Mouse (Mus musculus): ENCODE measurements around the gene Smagp. TPM values are rescaled to one million over a fixed set of nuclear protein-coding genes. Genes with fewer than 3 reads are reported as not detected.
"Not testable (repeated sequence)": the region's sequence is repeated elsewhere in the genome, so short reads cannot be mapped to it uniquely, and the experiment has no call there.

Gene Smagp
- polyA plus RNA-seq, 1 experiment from 2014 or later = 3.7 TPM

DNA sequence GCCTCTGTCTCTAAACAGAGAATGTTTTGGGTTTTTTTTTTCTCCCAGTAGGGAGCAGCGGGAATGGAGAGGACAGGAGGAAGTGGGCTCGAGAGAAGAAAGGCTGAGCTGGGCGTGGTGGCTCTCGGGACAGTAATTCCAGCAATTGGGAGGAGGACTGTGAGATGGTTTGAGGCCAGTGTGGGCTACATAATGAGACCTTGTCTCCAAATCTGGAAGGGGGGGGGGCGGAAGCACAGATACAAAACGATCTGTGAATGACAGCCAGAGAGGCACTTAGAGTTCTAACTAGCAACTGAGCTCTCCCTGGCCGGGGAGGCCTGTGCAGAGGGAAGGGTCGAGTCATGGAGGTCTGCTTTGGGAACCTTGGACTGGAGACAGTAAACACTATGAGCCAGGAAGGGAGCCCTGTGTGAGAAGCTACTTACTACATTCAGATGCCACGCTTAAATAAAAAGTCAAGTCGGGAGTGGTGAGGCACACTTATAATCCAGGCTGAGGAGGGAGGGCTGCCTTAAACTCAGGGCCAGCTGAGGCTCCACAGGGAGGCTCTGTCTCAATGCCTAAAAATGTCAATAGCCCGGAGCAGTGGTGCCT lies 8.9 kb downstream of the Smagp start:
- H3K27ac ChIP-seq (ENCODE audit: low read depth, low read length) = no peak overlapping the region

DNA sequence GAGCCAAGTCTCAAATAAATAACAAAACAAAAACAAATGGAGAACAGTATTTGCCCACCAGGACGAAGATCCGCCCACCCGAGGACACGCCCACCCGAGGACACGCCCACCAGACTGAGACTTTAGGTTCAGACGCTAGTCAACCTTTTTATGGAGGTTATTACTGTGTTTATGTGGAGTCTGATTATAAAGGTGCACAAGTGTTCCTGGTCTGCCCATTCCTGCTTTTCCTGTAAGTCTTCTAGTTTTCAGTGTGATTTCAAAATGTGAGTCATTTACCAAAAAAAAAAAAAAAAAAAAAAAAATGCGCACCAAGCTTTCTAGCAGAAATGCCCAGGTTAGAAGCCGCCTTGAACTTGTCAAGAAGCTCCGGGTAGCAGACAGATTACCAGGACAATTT lies 9.5 kb downstream of the Smagp start:
- Histone ChIP-seq H3K36me3 (ENCODE audit: control insufficient read depth, insufficient read depth, low read length) (no peaks in the 10 kb centered on the region), H3K4me1 (replicated peaks; ENCODE audit: control insufficient read depth, insufficient read depth, low read length) (peaks cover 5% of the 10 kb centered on the region; the same call in 1 of the 2 replicates), H3K4me3 (ENCODE audit: low read depth, low read length) (no peak overlapping the region), H3K27ac (ENCODE audit: low read depth, low read length) (no peak overlapping the region), H3K9ac (ENCODE audit: low read length) (no peak overlapping the region), H3K9me3 (ENCODE audit: control insufficient read depth, low read length) (no peaks in the 10 kb centered on the region), H3K4me2 (ENCODE audit: low read depth, low read length, severe bottlenecking) (no peak overlapping the region), H3K27me3 (ENCODE audit: control insufficient read depth, insufficient read depth, low read length) (no peaks in the 10 kb centered on the region; the same call in 1 of the 2 replicates)
- WGBS = 14% methylated on average over 10 of the region's 10 CpGs
- DNase-seq (ENCODE audit: low spot score) (no peak), ATAC-seq (replicated peaks; ENCODE audit: low FRiP score) (no peak)

More for the DNA sequence above, 8.9 kb downstream of the Smagp start:
- Histone ChIP-seq H3K9me3 (ENCODE audit: control insufficient read depth, low read length) (no peaks in the 10 kb centered on the region), H3K27me3 (ENCODE audit: control insufficient read depth, insufficient read depth, low read length) (no peaks in the 10 kb centered on the region; the same call in 1 of the 2 replicates), H3K9ac (ENCODE audit: low read length) (no peak overlapping the region), H3K36me3 (ENCODE audit: control insufficient read depth, insufficient read depth, low read length) (no peaks in the 10 kb centered on the region), H3K4me3 (ENCODE audit: low read depth, low read length) (no peak overlapping the region), H3K4me2 (ENCODE audit: low read depth, low read length, severe bottlenecking) (no peak overlapping the region), H3K4me1 (replicated peaks; ENCODE audit: control insufficient read depth, insufficient read depth, low read length) (peaks cover 5% of the 10 kb centered on the region; the same call in 1 of the 2 replicates)
- no peak for DNase-seq (ENCODE audit: low spot score)
- WGBS = under 1% methylated on average over 11 of the region's 11 CpGs
- ATAC-seq (replicated peaks; ENCODE audit: low FRiP score) = no peak

GRCm38 (mm10) chr15:100624435-100624834 lies 12.3 kb downstream of the Smagp start:
- 87% methylated on average over 3 of the region's 3 CpGs for WGBS
- no peak overlapping the region for H3K27ac ChIP-seq (ENCODE audit: low read depth, low read length)
- no peak overlapping the region for H3K4me2 ChIP-seq (ENCODE audit: low read depth, low read length, severe bottlenecking)
- no peaks in the 10 kb centered on the region; the same call in 1 of the 2 replicates for H3K27me3 ChIP-seq (ENCODE audit: control insufficient read depth, insufficient read depth, low read length)
- DNase-seq (ENCODE audit: low spot score) (no peak), ATAC-seq (replicated peaks; ENCODE audit: low FRiP score) (no peak)
- no peak overlapping the region for H3K4me3 ChIP-seq (ENCODE audit: low read depth, low read length)
- no peaks in the 10 kb centered on the region for H3K36me3 ChIP-seq (ENCODE audit: control insufficient read depth, insufficient read depth, low read length)
- H3K4me1 ChIP-seq (replicated peaks; ENCODE audit: control insufficient read depth, insufficient read depth, low read length) = peaks cover 5% of the 10 kb centered on the region; the same call in 1 of the 2 replicates
- H3K9me3 ChIP-seq (ENCODE audit: control insufficient read depth, low read length) = no peaks in the 10 kb centered on the region
- H3K9ac ChIP-seq (ENCODE audit: low read length) = no peak overlapping the region

DNA sequence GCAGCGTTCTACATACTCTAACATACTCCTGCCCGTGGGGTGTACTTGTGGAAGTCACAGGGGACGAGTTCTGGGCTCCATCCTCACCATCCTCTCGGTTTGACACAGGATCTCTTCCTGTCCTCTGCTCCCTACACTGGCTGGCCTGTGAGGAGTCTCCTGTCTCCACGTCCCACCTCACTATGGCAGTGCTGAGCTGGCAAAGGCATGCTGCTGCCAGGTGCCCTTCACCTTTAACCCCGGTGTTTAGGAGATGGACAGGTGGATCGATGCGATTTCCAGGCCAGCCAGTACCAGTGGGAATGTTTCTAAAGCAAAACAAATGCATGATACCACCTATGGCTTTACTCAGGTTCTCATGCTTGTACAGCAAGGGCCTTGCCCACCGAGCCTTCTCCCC lies 13.0 kb downstream of the Smagp start:
- Histone ChIP-seq H3K9me3 (ENCODE audit: control insufficient read depth, low read length) (no peaks in the 10 kb centered on the region), H3K4me3 (ENCODE audit: low read depth, low read length) (no peak overlapping the region), H3K4me1 (replicated peaks; ENCODE audit: control insufficient read depth, insufficient read depth, low read length) (peaks cover 5% of the 10 kb centered on the region; the same call in 1 of the 2 replicates), H3K9ac (ENCODE audit: low read length) (no peak overlapping the region), H3K27ac (ENCODE audit: low read depth, low read length) (no peak overlapping the region), H3K36me3 (ENCODE audit: control insufficient read depth, insufficient read depth, low read length) (0 out of 2 replicates have a peak, but pooled peaks cover 5% of the 10 kb centered on the region), H3K27me3 (ENCODE audit: control insufficient read depth, insufficient read depth, low read length) (no peaks in the 10 kb centered on the region; the same call in 1 of the 2 replicates), H3K4me2 (ENCODE audit: low read depth, low read length, severe bottlenecking) (no peak overlapping the region)
- WGBS = 89% methylated on average over 9 of the region's 9 CpGs
- DNase-seq (ENCODE audit: low spot score) (no peak), ATAC-seq (replicated peaks; ENCODE audit: low FRiP score) (no peak)

GRCm38 (mm10) chr15:100622164-100622563 lies 14.6 kb downstream of the Smagp start:
- WGBS = 89% methylated on average over 7 of the region's 7 CpGs
- no peak for ATAC-seq (replicated peaks; ENCODE audit: low FRiP score)

DNA sequence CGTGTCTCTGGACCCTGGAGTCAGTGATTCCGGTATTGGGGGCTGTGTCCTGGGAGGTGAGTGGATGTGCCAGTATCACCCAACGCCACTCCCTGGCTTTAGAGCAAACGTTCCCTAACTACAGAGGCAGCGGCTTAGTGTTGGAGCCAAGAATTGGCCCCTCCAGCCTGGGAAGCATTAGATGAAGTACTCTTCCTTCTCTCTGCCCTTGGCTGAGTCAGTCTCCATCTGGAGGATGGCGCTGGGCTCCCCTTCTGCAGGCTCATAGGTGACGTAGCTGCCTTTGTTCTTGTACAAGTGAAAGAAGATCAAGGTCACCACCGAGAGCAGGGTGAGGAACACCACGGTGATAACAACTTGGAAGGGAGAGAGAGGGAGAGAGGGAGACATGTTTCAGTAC lies 15.1 kb downstream of the Smagp start:
- H3K4me2 ChIP-seq (ENCODE audit: low read depth, low read length, severe bottlenecking); H3K27me3 ChIP-seq (ENCODE audit: control insufficient read depth, insufficient read depth, low read length); H3K4me3 ChIP-seq (ENCODE audit: low read depth, low read length); H3K4me1 ChIP-seq (replicated peaks; ENCODE audit: control insufficient read depth, insufficient read depth, low read length); H3K9ac ChIP-seq (ENCODE audit: low read length); H3K27ac ChIP-seq (ENCODE audit: low read depth, low read length); ATAC-seq (replicated peaks; ENCODE audit: low FRiP score); DNase-seq (ENCODE audit: low spot score); H3K9me3 ChIP-seq (ENCODE audit: control insufficient read depth, low read length); H3K36me3 ChIP-seq (ENCODE audit: control insufficient read depth, insufficient read depth, low read length): not testable (repeated sequence)
- 79% methylated on average over 9 of the region's 9 CpGs for WGBS

More at GRCm38 (mm10) chr15:100622164-100622563, 14.6 kb downstream of the Smagp start:
- H3K27me3 ChIP-seq (ENCODE audit: control insufficient read depth, insufficient read depth, low read length) = no peaks in the 10 kb centered on the region
- H3K4me1 ChIP-seq (replicated peaks; ENCODE audit: control insufficient read depth, insufficient read depth, low read length) = no peaks in the 10 kb centered on the region
- H3K9me3 ChIP-seq (ENCODE audit: control insufficient read depth, low read length) = no peaks in the 10 kb centered on the region
- no peak overlapping the region for H3K9ac ChIP-seq (ENCODE audit: low read length)
- DNase-seq (ENCODE audit: low spot score) = no peak
- H3K27ac ChIP-seq (ENCODE audit: low read depth, low read length) = no peak overlapping the region
- 0 out of 2 replicates have a peak, but pooled peaks cover 8% of the 10 kb centered on the region for H3K36me3 ChIP-seq (ENCODE audit: control insufficient read depth, insufficient read depth, low read length)
- H3K4me2 ChIP-seq (ENCODE audit: low read depth, low read length, severe bottlenecking) = no peak overlapping the region
- H3K4me3 ChIP-seq (ENCODE audit: low read depth, low read length) = no peak overlapping the region

DNA sequence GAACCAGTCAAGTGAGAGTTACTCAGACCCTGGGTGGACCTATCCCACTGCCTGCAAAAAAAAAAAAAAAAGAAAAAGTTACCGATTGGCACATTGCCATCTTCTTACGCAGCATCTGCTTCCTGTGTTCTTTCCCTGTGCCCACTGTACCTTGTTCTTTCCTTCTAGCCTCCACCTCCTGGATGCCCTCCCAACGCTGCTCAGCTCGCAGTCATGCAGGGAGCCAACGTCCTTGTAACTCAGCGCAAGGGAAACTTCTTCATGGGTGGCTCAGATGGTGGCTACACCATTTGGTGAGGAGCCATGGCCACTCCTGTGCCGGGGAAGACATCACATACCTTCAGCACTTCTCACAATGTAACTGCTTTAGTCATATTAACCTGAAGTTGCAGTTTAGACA lies 17.5 kb downstream of the Smagp start:
- H3K9ac ChIP-seq (ENCODE audit: low read length) = no peak overlapping the region
- DNase-seq (ENCODE audit: low spot score) = no peak
- WGBS = 89% methylated on average over 7 of the region's 7 CpGs
- ATAC-seq (replicated peaks; ENCODE audit: low FRiP score) = no peak
- H3K27ac ChIP-seq (ENCODE audit: low read depth, low read length) = no peak overlapping the region
- no peak overlapping the region for H3K4me3 ChIP-seq (ENCODE audit: low read depth, low read length)
- 0 out of 2 replicates have a peak, but pooled peaks cover 8% of the 10 kb centered on the region for H3K36me3 ChIP-seq (ENCODE audit: control insufficient read depth, insufficient read depth, low read length)
- H3K4me2 ChIP-seq (ENCODE audit: low read depth, low read length, severe bottlenecking) = no peak overlapping the region
- no peaks in the 10 kb centered on the region for H3K27me3 ChIP-seq (ENCODE audit: control insufficient read depth, insufficient read depth, low read length)
- no peaks in the 10 kb centered on the region for H3K9me3 ChIP-seq (ENCODE audit: control insufficient read depth, low read length)
- peaks cover 5% of the 10 kb centered on the region; the same call in 1 of the 2 replicates for H3K4me1 ChIP-seq (replicated peaks; ENCODE audit: control insufficient read depth, insufficient read depth, low read length)

DNA sequence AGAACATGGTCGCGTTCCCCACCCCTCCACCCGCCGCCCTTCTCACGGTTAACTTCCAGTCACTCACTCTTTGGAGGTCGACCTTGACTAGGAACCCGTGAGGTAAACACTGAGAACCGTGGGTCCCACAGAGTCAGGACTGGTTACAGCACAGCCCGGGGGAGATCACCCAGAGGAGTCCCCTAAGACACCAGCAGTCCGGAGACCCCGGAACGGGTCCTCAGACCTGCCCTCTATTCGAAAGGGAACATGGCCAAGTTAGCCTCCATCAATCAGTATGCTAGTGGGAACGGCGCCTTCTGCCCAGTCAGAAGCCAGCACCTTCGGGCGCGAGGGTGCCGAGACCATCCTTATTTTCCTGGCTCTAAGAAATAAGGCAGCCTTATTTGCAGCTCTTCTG lies 20.5 kb downstream of the Smagp start:
- Histone ChIP-seq H3K4me2 (ENCODE audit: low read depth, low read length, severe bottlenecking) (peak overlapping the region; percentile 83), H3K4me1 (replicated peaks; ENCODE audit: control insufficient read depth, insufficient read depth, low read length) (peaks cover 7% of the 10 kb centered on the region; the same call in 1 of the 2 replicates), H3K9me3 (ENCODE audit: control insufficient read depth, low read length) (no peaks in the 10 kb centered on the region), H3K27ac (ENCODE audit: low read depth, low read length) (peak overlapping the region; percentile 94; the same call in 1 of the 2 replicates), H3K27me3 (ENCODE audit: control insufficient read depth, insufficient read depth, low read length) (no peaks in the 10 kb centered on the region), H3K4me3 (ENCODE audit: low read depth, low read length) (peak overlapping the region; percentile 90), H3K36me3 (ENCODE audit: control insufficient read depth, insufficient read depth, low read length) (0 out of 2 replicates have a peak, but pooled peaks cover 8% of the 10 kb centered on the region), H3K9ac (ENCODE audit: low read length) (peak overlapping the region; percentile 87)
- DNase-seq (ENCODE audit: low spot score) = no peak
- ATAC-seq (replicated peaks; ENCODE audit: low FRiP score) = peak; percentile 5; the same call in 1 of the 2 replicates
- 2% methylated on average over 19 of the region's 19 CpGs for WGBS
